Mouse (Mus musculus) mouse trophoblast stem cell (cell line): ENCODE results near the gene Zwilch.
"Not testable (repeated sequence)": the region's sequence is repeated elsewhere in the genome, so short reads cannot be mapped to it uniquely, and the experiment has no call there.

Source experiments
- in situ Hi-C, 2 experiments: fragments of 300-500 bp; cut with MseI, MboI; formaldehyde crosslinking; loops; 2 replicates in 1 of 2; 3 replicates in 1 of 2; pipeline ENCODE4 v1.15.1; 2025

The Zwilch gene

GRCm38 (mm10) chr9:64172816-64173665, at the start of gene Zwilch, which contains the start of gene Rpl4:
Gene Zwilch (minus strand): TSS chr9:64173104.
Gene Rpl4 (plus strand): TSS chr9:64173375.
- in situ Hi-C loops, result loop anchor here in 1 of 2 experiments (10.0 kb wide), 1 partner anchor 102 kb away; no protein-coding TSS in a partner anchor

DNA sequence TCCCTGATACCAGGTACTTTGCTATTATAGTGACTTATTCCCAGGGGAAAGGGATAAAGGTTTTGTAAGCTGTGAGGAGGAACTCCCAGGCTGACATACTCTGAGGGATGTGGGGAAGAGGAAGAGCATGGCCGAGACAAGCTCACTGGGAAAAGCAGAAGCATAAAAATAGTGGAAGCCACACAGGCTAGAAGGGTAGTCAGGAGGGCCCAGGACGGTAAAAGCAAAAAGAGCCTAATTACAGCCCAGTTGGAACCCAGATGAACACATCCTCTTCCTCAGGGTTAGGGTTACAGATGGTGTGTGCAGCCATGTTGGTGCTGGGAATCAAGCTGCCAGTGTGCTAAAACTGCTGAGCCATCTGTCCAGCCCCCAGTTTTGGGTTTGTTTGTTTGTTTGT, 49.2 kb upstream of the Zwilch start:
- in situ Hi-C loops, result no loop called here

DNA sequence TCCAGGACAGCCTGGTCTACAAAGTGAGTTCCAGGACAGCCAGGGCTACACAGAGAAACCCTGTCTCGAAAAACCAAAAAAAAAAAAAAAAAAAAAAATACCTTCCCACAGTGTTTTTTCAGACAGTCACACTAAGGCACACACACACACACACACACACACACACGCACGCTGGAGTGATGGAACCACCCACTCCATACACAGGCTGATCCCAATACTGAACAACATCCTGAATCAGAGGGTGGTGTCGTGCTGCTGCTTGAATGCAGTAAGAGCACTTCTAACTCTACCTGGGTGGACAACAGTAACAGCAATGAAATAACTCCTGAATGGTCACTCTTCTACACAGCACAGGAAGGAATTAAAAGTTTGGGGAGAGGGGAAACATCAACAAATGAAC, 48.6 kb upstream of the Zwilch start:
- in situ Hi-C loops, result no loop called here

GRCm38 (mm10) chr9:64220603-64221002, 47.7 kb upstream of the Zwilch start:
- in situ Hi-C loops, result no loop called here

GRCm38 (mm10) chr9:64219772-64220420, 47.0 kb upstream of the Zwilch start:
- in situ Hi-C loops, result no loop called here

DNA sequence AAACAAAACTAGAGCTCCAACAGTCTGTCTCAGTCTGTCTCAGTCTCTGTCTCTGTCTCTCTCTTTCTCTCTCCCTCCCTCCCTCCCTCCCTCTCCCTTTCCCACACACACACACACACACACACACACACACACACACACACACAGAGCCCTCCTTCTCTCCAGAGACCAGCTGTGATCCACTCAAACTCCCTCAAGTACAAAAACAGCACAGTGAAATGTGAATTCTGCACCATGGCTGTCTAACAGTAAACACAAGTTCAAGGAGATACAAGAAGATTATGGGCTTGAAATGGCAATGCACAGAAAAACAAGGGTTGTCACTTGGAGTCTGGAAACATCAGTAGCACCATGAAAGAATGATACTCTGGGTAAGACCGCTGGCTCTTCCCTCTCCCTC, 46.4 kb upstream of the Zwilch start:
- in situ Hi-C loops, result no loop called here

GRCm38 (mm10) chr9:64217887-64218286, 45.0 kb upstream of the Zwilch start:
- in situ Hi-C loops, result no loop called here

DNA sequence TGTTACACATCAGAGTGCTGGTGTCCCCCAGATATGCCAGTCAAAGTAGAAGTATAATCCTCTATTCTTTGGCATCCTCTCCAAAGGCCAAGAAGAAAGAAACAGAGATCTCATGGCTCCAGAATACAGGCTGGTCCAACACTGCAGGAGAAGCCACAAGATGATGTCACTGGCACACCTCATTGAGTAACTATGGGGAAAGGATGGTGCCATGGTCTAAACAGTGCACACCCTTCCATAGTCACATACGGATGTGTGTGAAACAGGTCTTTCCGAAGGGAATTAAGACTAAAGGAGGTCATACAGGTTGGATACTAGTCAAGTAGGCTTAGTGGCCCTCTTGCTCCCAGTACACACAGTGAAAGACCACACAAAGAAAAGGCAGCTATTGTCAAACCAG, 43.7 kb upstream of the Zwilch start:
- in situ Hi-C loops, result no loop called here

- in situ Hi-C loops, result no loop called here
These were observed 43.2 kb upstream of the Zwilch start for GRCm38 (mm10) chr9:64216090-64216489.

GRCm38 (mm10) chr9:64214452-64214851, 41.5 kb upstream of the Zwilch start:
- in situ Hi-C loops, result no loop called here

- in situ Hi-C loops, result no loop called here
These were observed 34.7 kb upstream of the Zwilch start for GRCm38 (mm10) chr9:64207509-64208084.

GRCm38 (mm10) chr9:64202866-64203265, 30.0 kb upstream of the Zwilch start:
- in situ Hi-C loops, result no loop called here

- in situ Hi-C loops, result no loop called here
These were observed 29.4 kb upstream of the Zwilch start for GRCm38 (mm10) chr9:64202331-64202730.

GRCm38 (mm10) chr9:64199897-64200296, 27.0 kb upstream of the Zwilch start:
- in situ Hi-C loops, result no loop called here

DNA sequence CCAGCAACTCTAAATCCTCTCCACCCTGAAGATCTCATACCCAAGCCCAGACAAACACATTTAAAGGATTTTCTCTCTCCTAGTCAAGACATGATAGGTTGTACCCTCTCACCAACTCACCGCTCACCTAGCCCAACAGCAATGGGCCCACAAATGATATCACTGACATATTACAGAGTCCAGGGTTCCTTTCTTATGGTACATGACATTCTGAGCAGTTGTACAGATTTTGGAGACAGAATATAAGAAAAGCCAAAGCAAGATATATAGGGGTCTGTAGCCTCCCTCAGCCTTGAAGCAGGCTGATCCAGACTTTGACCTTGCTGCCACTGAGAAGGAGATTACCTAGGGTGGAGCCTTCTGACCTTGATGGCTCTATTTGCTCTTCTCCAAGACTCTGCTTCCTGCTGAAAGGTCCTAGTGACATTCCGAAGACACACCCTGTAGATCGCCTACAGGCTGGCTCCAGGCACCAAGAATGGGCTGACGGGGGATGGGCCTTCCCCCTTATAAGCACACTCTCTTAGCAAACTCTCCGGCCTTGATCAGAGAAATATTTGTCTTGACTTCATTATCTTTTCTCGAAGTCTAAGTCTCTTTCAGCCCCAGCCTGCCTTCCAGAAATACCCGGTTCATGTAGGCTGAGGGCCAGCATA, 26.0 kb upstream of the Zwilch start:
- in situ Hi-C loops, result not testable (repeated sequence)

DNA sequence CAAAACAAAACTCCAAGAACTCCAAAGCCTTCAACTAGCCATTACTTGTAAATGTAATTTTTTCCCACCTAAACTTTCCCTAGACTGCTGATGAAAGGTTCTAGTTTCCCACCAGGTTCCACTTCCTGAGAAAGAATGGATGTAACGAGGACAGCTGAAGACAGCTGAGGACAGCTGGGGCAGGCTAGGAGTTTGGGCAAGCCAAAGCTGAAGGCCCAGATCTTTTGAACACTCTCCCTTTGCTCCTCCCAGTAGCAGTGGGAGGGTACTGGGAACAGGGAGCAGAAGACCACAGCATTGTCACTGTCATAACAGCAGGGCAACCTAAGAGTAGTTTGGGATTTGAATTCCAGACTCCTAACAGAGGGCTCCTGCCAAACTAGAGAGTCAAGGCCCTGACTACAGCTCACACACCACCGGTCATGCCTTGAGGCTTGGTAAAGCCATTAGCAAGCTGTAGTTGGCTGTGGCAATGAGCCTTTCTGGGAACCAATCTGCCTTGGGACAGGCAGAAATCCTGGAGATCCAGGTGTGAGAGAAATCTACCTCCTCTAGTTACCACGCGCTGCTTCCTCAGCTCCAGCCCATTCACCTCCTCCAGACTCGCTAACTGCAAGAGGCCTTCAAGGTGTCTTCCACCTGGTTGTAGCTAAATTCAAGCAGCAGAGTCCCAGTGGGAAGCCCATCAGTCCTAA, 25.3 kb upstream of the Zwilch start:
- in situ Hi-C loops, result no loop called here

GRCm38 (mm10) chr9:64197524-64197923, 24.6 kb upstream of the Zwilch start:
- in situ Hi-C loops, result no loop called here

GRCm38 (mm10) chr9:64195554-64195953, 22.6 kb upstream of the Zwilch start:
- in situ Hi-C loops, result no loop called here

DNA sequence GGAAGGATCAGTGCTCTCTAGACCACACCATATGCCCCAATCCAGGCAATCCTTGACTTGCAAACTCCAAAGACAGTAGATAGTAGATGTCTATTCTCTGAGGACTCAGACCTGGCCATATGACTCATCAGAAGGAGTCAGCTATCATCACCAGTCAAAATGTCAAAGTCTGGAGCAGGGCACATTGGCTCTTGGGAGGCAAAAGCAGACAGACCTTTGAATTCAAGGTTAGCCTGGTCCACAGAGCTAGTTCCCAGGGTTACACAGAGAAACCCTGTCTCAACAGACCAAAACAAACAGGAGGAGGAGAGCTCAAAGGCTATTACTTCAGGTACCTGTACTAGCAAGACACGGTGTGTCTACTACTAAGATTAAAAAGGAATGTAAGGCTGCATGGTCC, 21.0 kb upstream of the Zwilch start:
- in situ Hi-C loops, result no loop called here

GRCm38 (mm10) chr9:64184166-64184840, 11.4 kb upstream of the Zwilch start:
- in situ Hi-C loops, result no loop called here

DNA sequence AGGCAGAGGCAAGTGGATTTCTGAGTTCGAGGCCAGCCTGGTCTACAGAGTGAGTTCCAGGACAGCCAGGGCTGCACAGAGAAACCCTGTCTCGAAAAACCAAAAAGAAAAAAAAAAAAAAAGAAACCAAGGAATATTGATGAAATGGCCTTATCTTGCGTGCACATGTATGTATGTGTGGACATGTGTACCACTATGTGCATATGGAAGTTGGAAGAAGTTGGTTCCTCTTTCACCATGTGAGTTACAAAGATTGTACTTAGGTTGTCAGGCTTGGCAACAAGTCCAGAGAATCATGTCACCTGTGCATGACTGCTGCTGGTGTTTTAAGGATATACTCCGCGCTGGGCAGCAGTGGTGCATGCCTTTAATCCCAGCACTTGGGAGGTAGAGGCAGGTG, 10.4 kb upstream of the Zwilch start:
- in situ Hi-C loops, result not testable (repeated sequence)
